Mouse (Mus musculus) 3T3-L1 (cell line): ENCODE measurements around the gene Cry2.
A peak's percentile ranks its signal among the peaks of the same experiment; 100 is the strongest.
"Not testable (repeated sequence)": the region's sequence is repeated elsewhere in the genome, so short reads cannot be mapped to it uniquely, and the experiment has no call there.

Source experiments
- DNase-seq: peaks from one replicate; pipeline ENCODE4 v3.0.0-alpha.2; 2015; ENCODE audit warnings: low read depth, low spot score

Cry2 gene

GRCm38 (mm10) chr2:92422388-92423135 lies 11.3 kb downstream of the Cry2 start:
- peak; percentile 45 for DNase-seq

DNA sequence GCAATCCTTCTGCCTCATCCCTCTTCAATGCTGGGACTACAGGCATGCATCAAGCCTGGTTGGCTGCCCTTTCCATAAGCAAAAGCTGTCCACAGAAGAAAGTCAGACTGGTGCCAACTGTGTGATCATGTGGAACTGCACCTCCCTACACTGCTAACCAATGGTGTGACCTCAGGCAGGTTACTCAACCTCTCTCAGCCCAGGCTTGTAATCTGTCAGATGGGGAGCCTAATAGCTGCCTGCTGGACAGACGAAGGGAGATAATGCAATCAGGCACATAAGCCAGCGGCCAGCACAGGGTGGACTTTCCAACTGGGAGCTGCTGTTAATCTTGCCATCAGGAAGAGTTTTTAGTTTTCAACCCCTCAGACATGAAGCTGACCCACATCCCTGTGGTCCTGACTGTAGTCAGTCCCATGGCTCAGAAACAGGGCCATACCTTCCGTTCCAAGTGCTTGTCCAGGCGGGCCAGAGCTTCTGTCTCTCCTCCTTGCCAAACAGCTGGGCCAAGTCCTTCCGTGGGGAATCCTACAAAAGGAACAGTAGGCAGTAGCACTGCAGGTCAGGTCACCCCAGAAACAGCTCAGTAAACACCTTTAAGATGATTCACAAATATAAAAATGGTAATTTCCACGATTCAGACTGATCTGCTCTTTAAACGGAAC lies 12.0 kb downstream of the Cry2 start:
- no peak for DNase-seq

DNA sequence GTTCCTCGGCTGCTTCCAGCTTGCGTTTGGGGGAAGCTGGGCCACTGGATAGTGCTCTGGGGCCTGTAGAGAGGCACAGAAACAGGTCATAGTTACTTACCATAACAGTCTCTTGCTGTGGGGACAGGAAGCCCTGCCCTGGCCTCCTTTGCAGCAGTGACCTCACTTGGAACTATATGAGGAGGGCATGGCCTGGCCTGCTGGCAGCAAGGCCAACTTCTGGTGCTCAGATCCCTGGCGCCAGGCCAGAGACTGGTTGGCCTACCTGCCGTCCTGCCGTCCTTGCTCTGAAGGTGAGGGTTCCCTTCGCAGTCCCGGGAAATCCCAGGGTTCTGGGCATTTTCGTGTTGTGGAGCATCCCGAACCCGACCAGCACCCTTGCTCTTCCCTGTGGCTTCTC lies 22.1 kb downstream of the Cry2 start:
- no peak for DNase-seq

GRCm38 (mm10) chr2:92408309-92409045 lies 25.4 kb downstream of the Cry2 start:
- no peak for DNase-seq

- no peak for DNase-seq
Observed at GRCm38 (mm10) chr2:92405687-92406086, 28.2 kb downstream of the Cry2 start.

GRCm38 (mm10) chr2:92404737-92405136 lies 29.1 kb downstream of the Cry2 start:
- no peak for DNase-seq

DNA sequence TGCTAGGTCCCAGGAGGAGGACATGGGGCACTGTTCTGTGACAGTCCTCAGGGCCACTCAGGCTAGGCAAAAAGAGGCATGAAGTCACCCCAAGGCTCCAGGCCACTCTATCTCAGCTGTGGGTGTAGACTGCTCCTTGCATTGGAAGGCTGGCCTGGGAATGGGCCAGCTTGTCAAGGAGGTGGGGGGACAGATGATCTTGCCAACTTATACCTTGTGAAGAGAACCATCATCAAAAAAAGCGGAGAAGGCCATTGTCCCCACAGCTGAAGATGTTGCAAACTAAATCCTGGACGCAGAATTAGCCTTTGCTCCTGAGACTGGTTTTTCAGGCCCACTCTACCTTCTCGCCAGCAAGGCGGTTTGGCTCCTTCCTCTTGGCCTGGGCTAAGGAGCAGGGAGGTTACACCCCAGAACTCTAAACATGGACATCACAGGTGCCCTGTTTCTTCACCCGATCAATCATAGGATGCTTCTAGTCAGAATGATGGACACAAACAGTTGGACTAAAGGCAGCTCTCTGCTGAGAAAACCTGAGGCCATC lies 30.0 kb downstream of the Cry2 start:
- DNase-seq = no peak

- no peak for DNase-seq
Observed at GRCm38 (mm10) chr2:92402591-92403326, 31.1 kb downstream of the Cry2 start.

GRCm38 (mm10) chr2:92401091-92401561 lies 32.7 kb downstream of the Cry2 start, which contains the start of gene Mapk8ip1:
Mapk8ip1 (minus strand) TSS chr2:92401263.
- DNase-seq = no peak

DNA sequence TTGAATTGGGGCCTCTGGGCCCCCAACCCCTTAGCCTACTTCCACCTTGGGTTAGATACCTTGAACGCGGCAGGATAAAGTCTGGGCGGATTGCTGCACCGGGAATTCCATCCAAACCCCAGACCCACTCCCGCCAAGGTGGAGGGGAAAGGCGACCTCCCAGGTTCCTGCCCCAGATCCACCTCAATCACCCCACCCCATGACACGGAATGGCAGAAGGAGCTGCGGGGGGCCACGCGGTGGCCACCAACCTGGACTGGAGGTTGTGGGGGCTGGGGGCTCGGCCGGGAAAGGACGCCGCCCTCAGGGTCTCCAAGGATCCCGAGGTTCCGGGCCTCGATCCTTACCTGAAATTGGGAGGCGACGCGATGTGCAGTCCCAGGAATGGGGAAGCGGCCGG lies 33.2 kb downstream of the Cry2 start:
- no peak for DNase-seq

GRCm38 (mm10) chr2:92399877-92400276 lies 34.0 kb downstream of the Cry2 start:
- DNase-seq = not testable (repeated sequence)

GRCm38 (mm10) chr2:92397436-92397835 lies 36.4 kb downstream of the Cry2 start:
- no peak for DNase-seq

- no peak for DNase-seq
Observed at GRCm38 (mm10) chr2:92395535-92395934, 38.3 kb downstream of the Cry2 start.

GRCm38 (mm10) chr2:92392318-92393264 lies 41.3 kb downstream of the Cry2 start:
- no peak for DNase-seq

DNA sequence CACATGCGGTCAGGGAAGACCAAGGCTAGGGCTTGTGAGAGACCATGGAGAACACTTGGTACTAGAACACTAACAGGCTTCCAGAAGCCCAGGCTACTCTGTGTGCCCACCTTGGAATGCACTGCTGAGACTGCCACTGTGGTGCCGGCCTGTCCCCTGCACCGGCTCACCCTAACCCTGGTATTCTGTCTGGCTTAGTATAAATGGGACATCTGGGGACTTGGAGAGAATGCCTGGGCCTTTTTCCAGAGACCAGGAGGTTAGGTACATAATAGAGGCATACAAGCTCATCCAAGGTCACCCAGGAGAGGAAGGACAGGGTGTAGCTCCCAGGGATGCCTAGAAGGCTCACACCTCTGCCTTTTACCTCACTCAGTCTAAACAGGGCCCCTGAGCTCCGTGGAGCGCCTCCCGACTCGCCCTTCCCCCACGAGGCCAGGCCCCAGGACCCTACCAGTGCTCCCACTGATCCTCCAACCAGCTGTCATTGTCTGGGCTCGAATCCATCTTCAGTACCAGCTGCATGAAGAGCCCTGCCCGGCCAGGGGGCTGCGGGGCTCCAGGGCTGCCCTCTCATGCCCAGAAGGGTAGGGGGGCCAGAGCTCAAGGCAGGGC lies 42.0 kb downstream of the Cry2 start:
- DNase-seq = no peak

- no peak for DNase-seq
Observed at GRCm38 (mm10) chr2:92391116-92391515, 42.7 kb downstream of the Cry2 start.

DNA sequence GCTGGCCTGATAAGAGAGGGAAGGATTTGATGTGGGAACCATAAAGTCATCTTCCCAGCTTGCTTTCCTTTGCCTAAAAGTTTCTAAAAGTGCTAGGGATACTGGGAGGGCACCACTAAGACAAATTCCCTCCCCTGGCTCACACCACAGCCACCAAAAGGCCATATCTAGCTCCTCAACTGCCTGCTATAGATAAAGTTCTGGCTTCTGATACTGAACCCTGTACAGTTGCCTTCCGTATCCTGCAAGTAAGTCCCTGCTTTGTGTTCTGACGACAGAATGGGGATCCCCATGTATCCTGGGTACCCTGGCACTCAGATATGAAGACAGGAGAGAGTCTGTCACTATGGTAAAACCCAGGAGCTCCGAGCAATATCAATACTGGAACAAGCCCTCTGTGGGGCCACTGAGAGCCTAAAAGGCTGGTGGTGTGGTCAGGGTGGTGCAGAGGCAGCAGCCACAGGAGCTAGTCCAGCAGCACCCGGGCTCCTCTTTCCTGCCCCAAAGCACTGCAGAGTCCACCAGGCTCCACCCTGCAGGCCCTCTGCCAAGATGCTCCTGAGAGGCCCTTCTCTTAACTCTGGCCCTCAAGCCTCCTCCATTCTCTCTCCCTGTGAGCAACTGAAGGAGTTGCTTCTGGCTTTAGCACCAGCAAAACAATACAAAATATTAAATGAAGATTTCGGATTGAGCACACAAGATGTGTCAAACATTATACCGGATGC lies 43.5 kb downstream of the Cry2 start:
- DNase-seq = peak; percentile 67

DNA sequence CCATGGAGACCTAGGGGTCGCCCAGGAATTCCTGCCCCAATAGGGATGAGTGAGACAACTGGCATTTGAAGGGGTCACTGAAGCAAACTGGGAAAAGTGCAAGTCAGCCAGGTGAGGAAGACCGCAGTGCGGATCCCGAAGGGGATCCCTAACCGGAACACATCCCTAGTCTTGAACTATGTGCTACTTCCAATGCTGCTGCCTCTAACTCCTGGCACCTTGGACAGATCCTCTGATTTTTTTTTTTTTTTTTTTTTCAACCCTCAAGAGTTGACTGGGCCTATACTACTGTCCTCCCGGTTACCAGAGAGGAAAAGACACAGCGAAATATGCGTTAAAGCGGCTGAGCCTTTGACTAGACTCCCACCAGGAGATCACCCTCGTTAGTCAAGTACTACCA lies 44.2 kb downstream of the Cry2 start:
- no peak for DNase-seq
